Mouse (Mus musculus) urinary bladder, postnatal 10 days (tissue): ENCODE data around the gene Cdh22.

Experiments
- DNase-seq: peaks from one replicate; pipeline ENCODE4 v3.0.0; 2022; ENCODE audit warnings: low spot score

The Cdh22 gene

GRCm38 (mm10) chr2:165234613-165235291, at the start of gene Cdh22:
TSS of gene Cdh22 (minus strand) at chr2:165234853.
- DNase-seq: no peak

- DNase-seq: no peak
Measured at GRCm38 (mm10) chr2:165284377-165284776, 49.7 kb upstream of the Cdh22 start.

DNA sequence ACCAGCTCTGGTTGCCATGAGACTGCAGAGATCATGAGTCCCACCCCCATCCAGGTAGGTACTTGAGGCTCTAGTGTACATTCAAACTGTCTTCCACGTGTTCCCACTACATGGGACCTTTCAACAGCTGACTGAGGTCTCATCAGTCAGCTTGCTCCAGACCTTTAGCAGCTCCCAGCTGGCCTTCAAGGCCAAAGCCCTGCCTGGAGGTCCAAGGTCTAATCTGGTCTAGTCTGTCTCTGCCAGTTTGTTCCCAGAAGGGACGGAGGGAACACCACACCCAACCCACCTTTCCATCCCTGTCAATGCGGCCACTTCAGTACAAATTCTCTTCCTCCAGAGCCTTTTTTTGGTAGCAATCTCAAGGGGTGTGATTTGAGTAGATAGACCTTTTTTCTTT, 49.0 kb upstream of the Cdh22 start:
- DNase-seq: no peak

GRCm38 (mm10) chr2:165281779-165282311, 47.2 kb upstream of the Cdh22 start:
- DNase-seq: no peak

- no peak for DNase-seq
Measured at GRCm38 (mm10) chr2:165279351-165279750, 44.7 kb upstream of the Cdh22 start.

GRCm38 (mm10) chr2:165277188-165277740, 42.6 kb upstream of the Cdh22 start:
- no peak for DNase-seq

GRCm38 (mm10) chr2:165275824-165276223, 41.2 kb upstream of the Cdh22 start:
- no peak for DNase-seq

DNA sequence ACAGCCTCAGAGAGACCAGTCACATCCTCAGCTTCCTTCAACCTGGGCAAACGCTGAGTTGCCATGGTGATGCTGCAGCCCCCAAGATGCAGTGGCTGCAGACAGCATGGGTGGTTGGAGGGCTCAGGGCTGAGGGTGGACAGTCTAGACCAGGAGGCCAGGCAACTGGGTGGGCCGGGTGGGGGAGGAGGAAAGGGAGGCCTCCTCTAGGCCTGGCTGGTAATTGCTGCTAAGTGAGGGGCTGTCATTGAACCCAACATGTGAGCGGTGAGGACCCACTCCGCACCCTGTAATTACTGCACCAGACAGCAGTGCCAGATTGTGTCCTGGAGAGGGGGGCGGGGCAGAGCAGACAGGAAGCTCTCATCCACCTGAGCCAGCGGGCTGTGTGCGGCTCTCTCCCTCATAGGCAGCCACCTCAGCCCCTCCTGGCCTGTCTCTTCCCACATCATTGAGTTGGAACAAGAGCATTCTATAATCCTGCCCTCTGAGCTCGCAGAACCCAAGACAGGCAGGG, 40.5 kb upstream of the Cdh22 start:
- DNase-seq: no peak

- no peak for DNase-seq
Measured at GRCm38 (mm10) chr2:165273589-165273988, 38.9 kb upstream of the Cdh22 start.

DNA sequence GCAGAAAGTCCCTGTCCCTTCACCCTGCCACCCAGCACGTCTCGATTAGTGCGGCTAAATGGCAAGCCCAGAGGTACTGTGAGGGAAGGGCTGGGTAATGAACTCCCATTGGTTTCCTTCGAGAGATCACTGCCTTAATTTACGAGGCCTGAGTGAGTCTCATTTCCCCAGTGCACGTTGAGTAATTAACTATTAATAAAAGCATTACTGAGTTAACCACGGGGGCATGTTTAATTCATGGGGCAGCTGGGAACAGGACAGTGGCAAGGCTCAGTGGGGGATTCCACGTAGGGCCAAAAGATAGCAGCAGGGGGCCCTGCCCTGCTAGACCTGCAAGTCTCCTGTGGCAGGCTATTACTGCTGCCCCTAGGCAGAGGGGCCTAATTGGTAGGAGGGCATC, 36.7 kb upstream of the Cdh22 start:
- DNase-seq: no peak

DNA sequence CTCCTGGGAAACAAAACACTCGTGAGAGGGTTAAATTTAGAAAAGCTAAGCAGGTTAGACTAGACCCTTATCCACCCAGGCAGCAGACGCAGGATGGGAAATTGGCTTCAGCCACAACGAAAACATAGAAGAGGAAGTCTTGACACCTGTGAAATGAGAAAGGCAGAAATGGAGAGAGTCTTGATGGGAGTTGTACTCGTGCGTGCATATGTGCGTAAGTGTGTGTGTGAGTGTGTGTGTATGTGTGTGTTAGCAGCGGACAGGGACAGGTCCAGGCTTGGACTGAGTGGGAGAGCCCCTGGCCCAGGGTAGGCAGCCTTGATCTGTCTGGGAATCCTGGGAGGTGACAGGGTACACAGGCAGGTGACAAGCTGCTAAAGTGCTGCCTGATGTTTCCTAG, 36.2 kb upstream of the Cdh22 start:
- DNase-seq: no peak

GRCm38 (mm10) chr2:165266739-165267138, 32.1 kb upstream of the Cdh22 start:
- DNase-seq: no peak

GRCm38 (mm10) chr2:165263861-165264260, 29.2 kb upstream of the Cdh22 start:
- no peak for DNase-seq

GRCm38 (mm10) chr2:165262274-165262990, 27.8 kb upstream of the Cdh22 start:
- DNase-seq: no peak

DNA sequence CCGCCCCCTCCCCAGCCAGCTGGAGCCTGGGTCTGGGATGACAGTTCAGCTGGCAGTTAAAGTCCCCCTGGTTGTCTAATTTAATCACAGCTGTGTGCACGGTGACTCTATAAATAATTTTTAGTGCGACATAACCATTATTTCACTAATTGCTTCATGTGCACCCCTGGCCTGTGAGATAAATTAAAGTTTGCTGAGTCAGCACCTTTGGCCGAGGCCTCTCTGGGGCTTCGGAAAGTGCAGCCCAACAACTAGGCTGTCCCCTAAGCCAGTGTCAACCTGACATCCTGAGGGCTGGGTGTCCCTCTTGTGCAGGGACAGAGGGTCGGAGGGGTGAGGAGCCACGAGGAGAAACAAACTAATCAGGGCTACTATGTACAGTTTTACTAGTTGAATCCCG, 25.2 kb upstream of the Cdh22 start:
- no peak for DNase-seq

DNA sequence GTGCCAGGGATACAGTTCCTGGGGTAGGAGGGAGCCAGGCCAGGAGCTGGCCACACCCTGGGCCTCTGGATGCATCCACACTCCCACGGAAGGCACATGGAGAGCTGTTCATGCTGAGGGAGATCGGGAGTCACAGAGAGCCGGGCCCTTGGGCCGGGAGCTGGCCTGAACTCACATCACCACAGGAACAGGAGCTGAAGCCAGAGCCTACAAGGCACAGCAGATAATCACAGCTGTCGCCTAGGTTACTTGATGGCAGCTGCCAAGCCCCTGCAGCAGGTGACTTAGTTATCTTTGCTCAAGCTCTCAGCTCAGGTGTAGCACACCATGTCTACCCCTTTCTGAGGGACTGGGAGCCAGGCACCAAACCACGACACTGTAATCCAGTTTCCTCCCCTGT, 23.7 kb upstream of the Cdh22 start:
- DNase-seq: no peak

DNA sequence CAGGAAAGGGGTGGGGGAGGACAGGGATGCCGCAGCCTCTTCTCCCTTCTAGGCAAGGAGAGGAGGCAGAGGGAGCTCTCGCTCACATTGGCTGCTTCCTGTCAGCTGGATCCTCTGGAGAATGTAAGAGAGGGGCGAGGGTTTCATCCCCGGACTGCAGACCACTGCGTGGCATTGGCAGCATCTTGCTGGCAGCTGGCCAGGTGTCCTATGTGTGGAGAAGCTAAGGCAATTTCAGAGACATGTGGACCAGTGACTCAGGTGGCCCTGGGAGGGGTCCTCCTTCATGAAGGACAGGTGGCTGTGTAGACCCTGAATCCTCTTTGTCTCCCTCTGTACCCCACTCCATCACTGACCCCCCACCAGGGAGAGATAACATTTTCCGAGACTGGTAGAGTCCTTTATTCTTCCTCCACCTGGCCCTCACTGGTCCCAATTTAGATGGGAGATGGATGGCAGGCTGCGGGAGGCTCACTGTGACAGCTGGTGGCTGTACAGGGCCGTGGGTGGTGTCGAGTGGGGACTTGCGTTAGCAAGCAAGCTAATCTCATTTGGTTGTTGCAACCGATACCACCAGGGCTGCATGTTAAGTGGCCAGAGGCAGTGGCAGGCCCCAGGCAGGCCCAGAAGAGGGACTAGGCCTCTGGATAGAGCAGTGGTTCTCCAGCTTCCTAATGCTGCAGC, 22.6 kb upstream of the Cdh22 start:
- DNase-seq: no peak

GRCm38 (mm10) chr2:165256213-165256612, 21.6 kb upstream of the Cdh22 start:
- DNase-seq: no peak

GRCm38 (mm10) chr2:165253867-165254266, 19.2 kb upstream of the Cdh22 start:
- DNase-seq: no peak

GRCm38 (mm10) chr2:165253269-165253668, 18.6 kb upstream of the Cdh22 start:
- DNase-seq: no peak

DNA sequence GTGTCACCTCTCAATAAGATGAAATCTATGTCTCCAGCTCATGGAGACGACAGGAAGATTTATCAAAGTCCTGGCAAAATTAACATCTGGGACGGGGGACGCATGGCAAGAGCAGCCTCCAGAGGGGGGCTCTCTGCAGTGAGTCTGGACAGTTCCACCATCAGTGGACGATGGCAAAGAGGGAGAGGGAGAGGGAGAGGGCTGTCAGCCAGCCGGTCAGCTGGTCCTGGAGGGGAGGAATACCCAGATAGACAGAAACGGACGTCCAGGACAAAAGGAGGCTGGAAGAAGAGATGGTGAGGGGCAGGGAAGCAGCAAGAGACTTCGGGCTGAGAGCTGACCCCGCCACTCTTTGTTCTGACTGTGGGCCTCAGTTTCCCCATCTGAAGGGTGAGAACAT, 18.1 kb upstream of the Cdh22 start:
- DNase-seq: no peak

DNA sequence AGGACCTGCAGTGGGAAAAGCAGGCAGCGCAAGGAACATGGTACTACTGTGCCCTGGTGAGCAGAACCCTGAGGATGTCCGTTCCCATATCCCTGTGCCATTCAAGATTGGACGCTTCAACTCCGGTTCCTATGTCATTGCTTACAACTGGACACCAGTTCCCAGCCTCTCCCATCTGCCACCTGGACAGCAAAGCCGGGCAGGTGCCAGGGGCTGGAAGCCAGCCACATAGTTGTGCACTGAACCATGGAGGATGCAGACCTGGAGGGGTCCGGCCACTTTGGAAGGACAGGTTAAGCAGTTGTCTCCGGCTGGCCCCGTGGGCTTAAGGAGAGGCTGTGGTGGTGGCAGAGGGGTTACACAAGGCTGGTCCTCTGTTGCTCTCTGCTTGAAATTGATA, 17.7 kb upstream of the Cdh22 start:
- DNase-seq: no peak
